Mouse (Mus musculus): Measurements from ENCODE around the gene Fgd2.

DNA sequence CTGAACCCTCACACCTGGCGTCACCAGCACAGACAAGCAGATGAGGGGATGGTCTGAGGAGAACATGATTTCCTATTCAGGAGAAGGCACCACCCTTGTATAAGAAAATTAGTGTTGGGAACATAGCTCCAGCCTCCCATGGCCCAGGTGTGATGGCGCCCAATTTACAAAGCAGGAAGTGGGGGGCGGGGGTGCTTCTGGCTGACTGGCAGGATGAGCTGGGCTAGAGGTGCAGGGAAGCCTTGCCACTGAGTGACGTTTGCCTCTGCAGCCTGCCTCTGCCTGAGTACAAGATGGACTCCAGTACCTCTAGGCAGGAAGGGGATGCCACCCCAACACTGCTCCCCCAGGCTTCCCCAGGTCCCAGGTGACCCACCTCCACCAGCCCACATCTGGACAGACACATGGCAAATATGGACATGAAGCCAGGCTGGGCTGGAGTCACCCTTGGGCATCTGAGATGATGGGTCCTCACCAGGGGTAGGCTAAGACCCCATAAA lies 28.5 kb upstream of the Fgd2 start:
- no peak for TF ChIP-seq CTCF (IDR thresholded peaks at IDR 0.05; ENCODE audit: low read depth)
- TF ChIP-seq EP300 (optimal IDR thresholded peaks at IDR 0.05) = no peak

Measured in stomach, postnatal 0 days (tissue).